Mouse (Mus musculus) heart, embryonic 16.5 days (tissue): Measurements from ENCODE around the gene Adamts9. TPM values are rescaled to one million over a fixed set of nuclear protein-coding genes. Genes with fewer than 3 reads are reported as not detected.
A peak's percentile ranks its signal among the peaks of the same experiment; 100 is the strongest.

Source experiments
- ATAC-seq: fragments of 200-750 bp; cut with Nextera tagmentation; replicated peaks from 2 replicates; pipeline ENCODE4 v1.8.0; 2017; ENCODE audit warnings: moderate number of reproducible peaks; ENCODE audit not compliant: insufficient read depth, low FRiP score; ENCODE audit errors: extremely low read depth
- H3K27ac ChIP-seq: fragments of 300-500 bp; sonication (generic); 2 replicates; pipeline ENCODE4 v1.5.1; 2014; ENCODE audit warnings: mild to moderate bottlenecking, low read length, control low read depth, moderate library complexity
- H3K27me3 ChIP-seq: fragments of 300-500 bp; sonication (generic); 2 replicates; pipeline ENCODE4 v1.6.1; 2014; ENCODE audit warnings: low read length, mixed read lengths; ENCODE audit not compliant: control insufficient read depth, insufficient read depth
- H3K36me3 ChIP-seq: fragments of 300-500 bp; sonication (generic); 2 replicates; pipeline ENCODE4 v1.6.1; 2014; ENCODE audit not compliant: control insufficient read depth, insufficient read depth
- H3K4me1 ChIP-seq: fragments of 300-500 bp; sonication (generic); 2 replicates; pipeline ENCODE4 v1.6.1; 2014; ENCODE audit warnings: low read length, mixed read lengths; ENCODE audit not compliant: control insufficient read depth, insufficient read depth
- H3K4me2 ChIP-seq: fragments of 300-500 bp; sonication (generic); 2 replicates; pipeline ENCODE4 v1.6.1; 2014; ENCODE audit warnings: low read depth, mild to moderate bottlenecking, control low read depth, low read length
- H3K4me3 ChIP-seq: fragments of 300-500 bp; sonication (generic); 2 replicates; pipeline ENCODE4 v1.5.1; 2014; ENCODE audit warnings: mild to moderate bottlenecking, control low read depth, low read length
- H3K9ac ChIP-seq: fragments of 300-500 bp; sonication (generic); 2 replicates; pipeline ENCODE4 v1.6.1; 2014; ENCODE audit warnings: low read length, control low read depth
- H3K9me3 ChIP-seq: fragments of 300-500 bp; sonication (generic); replicated peaks from 2 replicates; pipeline ENCODE4 v1.6.1; 2016; ENCODE audit warnings: low read length; ENCODE audit not compliant: control insufficient read depth
- WGBS: fragments of 180-500 bp; shearing (Covaris S2); extraction: QIAGEN DNeasy Blood & Tissue Kit; methylation state at CpG from one replicate; pipeline ENCODE4 v1.1.7; 2014; 5-methylcytosine and 5-hydroxymethylcytosine counted together
- polyA plus RNA-seq: library from polyadenylated mRNA; unstranded; fragments of >200 nt; fragmentation: Nextera tagmentation; extraction: Ambion mirVana; gene quantifications from 2 replicates; pipeline ENCODE4 v1.2.1, GENCODE M21; 2015

Gene Adamts9
- 6.3 and 7.7 TPM in 2 replicates for polyA plus RNA-seq

- H3K9me3 ChIP-seq = peaks cover 7% of the 10 kb centered on the region
- H3K9ac ChIP-seq = peak within 1 kb of the TSS; percentile 90
- no peaks in the 10 kb centered on the region; the same call in 1 of the 2 replicates for H3K27me3 ChIP-seq
- H3K4me2 ChIP-seq = peak within 1 kb of the TSS; percentile 86
- peak; percentile 82 for ATAC-seq
- peaks cover 4% of the 10 kb centered on the region; the same call in 1 of the 2 replicates for H3K36me3 ChIP-seq
- peak within 1 kb of the TSS; percentile 89 for H3K27ac ChIP-seq
- peak within 1 kb of the TSS; percentile 74 for H3K4me3 ChIP-seq
- WGBS = under 1% methylated on average over 67 of the region's 68 CpGs
- H3K4me1 ChIP-seq = peaks cover 10% of the 10 kb centered on the region
These were observed at the start of gene Adamts9 for GRCm38 (mm10) chr6:92943057-92943781. Gene Adamts9 (minus strand): TSS chr6:92943492.

GRCm38 (mm10) chr6:92991616-92992015 lies 48.3 kb upstream of the Adamts9 start:
- H3K27ac ChIP-seq = no peak overlapping the region
- H3K4me3 ChIP-seq = no peak overlapping the region
- H3K36me3 ChIP-seq = no peaks in the 10 kb centered on the region
- WGBS = 18% methylated on average over 1 of the region's 1 CpGs
- ATAC-seq = no peak
- H3K9me3 ChIP-seq = no peaks in the 10 kb centered on the region
- H3K9ac ChIP-seq = no peak overlapping the region
- no peak overlapping the region for H3K4me2 ChIP-seq
- no peaks in the 10 kb centered on the region for H3K27me3 ChIP-seq
- peaks cover 23% of the 10 kb centered on the region for H3K4me1 ChIP-seq

GRCm38 (mm10) chr6:92988620-92988998 lies 45.3 kb upstream of the Adamts9 start:
- H3K9me3 ChIP-seq = no peaks in the 10 kb centered on the region
- H3K9ac ChIP-seq = no peak overlapping the region
- no peaks in the 10 kb centered on the region for H3K36me3 ChIP-seq
- H3K27me3 ChIP-seq = no peaks in the 10 kb centered on the region
- no peak overlapping the region for H3K4me3 ChIP-seq
- ATAC-seq = no peak
- H3K27ac ChIP-seq = peak overlapping the region; percentile 78
- peaks cover 29% of the 10 kb centered on the region for H3K4me1 ChIP-seq
- H3K4me2 ChIP-seq = no peak overlapping the region
- 69% methylated on average over 10 of the region's 10 CpGs for WGBS

- H3K27ac ChIP-seq = peak overlapping the region; percentile 78
- H3K4me2 ChIP-seq = peak overlapping the region; percentile 14
- H3K4me1 ChIP-seq = peaks cover 29% of the 10 kb centered on the region
- H3K27me3 ChIP-seq = no peaks in the 10 kb centered on the region
- WGBS = 39% methylated on average over 14 of the region's 14 CpGs
- H3K36me3 ChIP-seq = no peaks in the 10 kb centered on the region
- no peak overlapping the region for H3K9ac ChIP-seq
- peak; percentile 63 for ATAC-seq
- no peaks in the 10 kb centered on the region for H3K9me3 ChIP-seq
- H3K4me3 ChIP-seq = no peak overlapping the region
These were observed 44.7 kb upstream of the Adamts9 start for GRCm38 (mm10) chr6:92987846-92988619.

- H3K4me2 ChIP-seq = peak overlapping the region; percentile 14
- H3K27ac ChIP-seq = peak overlapping the region; percentile 78
- no peaks in the 10 kb centered on the region for H3K36me3 ChIP-seq
- H3K27me3 ChIP-seq = no peaks in the 10 kb centered on the region
- no peak overlapping the region for H3K4me3 ChIP-seq
- H3K9ac ChIP-seq = no peak overlapping the region
- peaks cover 34% of the 10 kb centered on the region for H3K4me1 ChIP-seq
- WGBS = 58% methylated on average over 9 of the region's 9 CpGs
- ATAC-seq = 0 out of 2 replicates have a peak, but pooled peaks have one; percentile 25
- H3K9me3 ChIP-seq = no peaks in the 10 kb centered on the region
These were observed 44.1 kb upstream of the Adamts9 start for GRCm38 (mm10) chr6:92987366-92987765.

GRCm38 (mm10) chr6:92983421-92983820 lies 40.1 kb upstream of the Adamts9 start:
- H3K4me2 ChIP-seq = no peak overlapping the region
- peaks cover 33% of the 10 kb centered on the region for H3K4me1 ChIP-seq
- no peaks in the 10 kb centered on the region for H3K9me3 ChIP-seq
- H3K27me3 ChIP-seq = no peaks in the 10 kb centered on the region
- no peak overlapping the region for H3K9ac ChIP-seq
- no peak for ATAC-seq
- whole genome bisulfite sequencing = 42% methylated on average over 7 of the region's 7 CpGs
- no peaks in the 10 kb centered on the region for H3K36me3 ChIP-seq
- H3K27ac ChIP-seq = 0 out of 2 replicates have a peak overlapping the region, but pooled peaks have one; percentile 15
- H3K4me3 ChIP-seq = no peak overlapping the region

- no peaks in the 10 kb centered on the region for H3K27me3 ChIP-seq
- H3K27ac ChIP-seq = peak overlapping the region; percentile 79
- peak; percentile 75 for ATAC-seq
These were observed 38.3 kb upstream of the Adamts9 start for GRCm38 (mm10) chr6:92981451-92982186.

GRCm38 (mm10) chr6:92973340-92973739 lies 30.0 kb upstream of the Adamts9 start:
- Histone ChIP-seq H3K36me3 (no peaks in the 10 kb centered on the region), H3K4me2 (no peak overlapping the region), H3K4me1 (no peaks in the 10 kb centered on the region), H3K27ac (no peak overlapping the region), H3K4me3 (no peak overlapping the region), H3K27me3 (no peaks in the 10 kb centered on the region), H3K9ac (no peak overlapping the region), H3K9me3 (no peaks in the 10 kb centered on the region)
- no peak for ATAC-seq
- 78% methylated on average over 3 of the region's 3 CpGs for WGBS

More at GRCm38 (mm10) chr6:92981451-92982186, 38.3 kb upstream of the Adamts9 start:
- 42% methylated on average over 7 of the region's 7 CpGs for WGBS
- Histone ChIP-seq H3K9ac (no peak overlapping the region), H3K9me3 (no peaks in the 10 kb centered on the region), H3K4me3 (no peak overlapping the region), H3K4me1 (peaks cover 22% of the 10 kb centered on the region), H3K4me2 (no peak overlapping the region), H3K36me3 (no peaks in the 10 kb centered on the region)
